Mouse (Mus musculus) testis, adult 2 months (tissue): ENCODE results near the gene Kmt2d.

ENCODE experiments used
- CTCF ChIP-seq: fragments of 200-500 bp; IDR thresholded peaks from 2 replicates; pipeline ENCODE4 v1.5.1; 2012; ENCODE audit warnings: low read depth, mild to moderate bottlenecking, inconsistent platforms, low read length, moderate library complexity; ENCODE audit not compliant: control insufficient read depth, insufficient read depth, insufficient replicate concordance
- POLR2A ChIP-seq: fragments of 200-500 bp; IDR thresholded peaks from 2 replicates; pipeline ENCODE4 v1.6.1; 2012; ENCODE audit warnings: low read depth, mild to moderate bottlenecking, inconsistent platforms, low read length, moderate library complexity; ENCODE audit not compliant: control insufficient read depth

DNA sequence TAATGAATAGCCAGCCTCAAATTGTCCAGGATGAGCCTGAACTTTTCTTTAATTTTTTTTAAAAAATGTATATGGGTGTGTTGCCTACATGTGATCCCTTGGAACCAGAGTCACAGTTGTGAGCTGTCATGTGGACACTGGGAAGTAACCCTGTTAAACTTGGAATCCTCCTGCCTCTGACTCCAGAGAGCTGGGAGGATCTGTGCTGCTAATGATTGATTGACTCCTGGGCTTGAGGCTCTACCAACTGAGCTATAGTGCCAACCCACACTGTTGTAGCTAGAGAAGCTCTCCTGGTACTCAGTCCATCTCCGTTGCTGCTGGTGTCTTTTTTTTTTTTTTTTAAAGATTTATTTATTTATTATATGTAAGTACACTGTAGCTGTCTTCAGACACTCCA is 13.1 kb upstream of the Kmt2d start:
- TF ChIP-seq POLR2A (no peak), CTCF (no peak)
